Mouse (Mus musculus) A20 (cell line): ENCODE results near the gene Kif1b.

ENCODE experiments used
- DNase-seq: peaks from one replicate; pipeline ENCODE4 v3.0.0-alpha.2; 2011; ENCODE audit warnings: low read depth, low spot score

Gene Kif1b

GRCm38 (mm10) chr4:149307596-149308490 lies at the start of gene Kif1b:
Gene Kif1b (minus strand): TSS chr4:149307693.
- DNase-seq, result peak; percentile 98

GRCm38 (mm10) chr4:149354671-149355070 lies 47.2 kb upstream of the Kif1b start:
- DNase-seq, result no peak

- DNase-seq, result no peak
Observed at GRCm38 (mm10) chr4:149351596-149352150, 44.2 kb upstream of the Kif1b start.

- no peak for DNase-seq
Observed at GRCm38 (mm10) chr4:149348963-149349362, 41.5 kb upstream of the Kif1b start.

- DNase-seq, result no peak
Observed at GRCm38 (mm10) chr4:149345873-149346272, 38.4 kb upstream of the Kif1b start.

- DNase-seq, result no peak
Observed at GRCm38 (mm10) chr4:149344311-149344710, 36.8 kb upstream of the Kif1b start.

GRCm38 (mm10) chr4:149340680-149341079 lies 33.2 kb upstream of the Kif1b start:
- DNase-seq, result peak; percentile 68

- DNase-seq, result no peak
Observed at GRCm38 (mm10) chr4:149339426-149340214, 32.1 kb upstream of the Kif1b start.

GRCm38 (mm10) chr4:149338137-149338536 lies 30.6 kb upstream of the Kif1b start:
- DNase-seq, result no peak

GRCm38 (mm10) chr4:149337353-149337752 lies 29.9 kb upstream of the Kif1b start:
- DNase-seq, result no peak

- no peak for DNase-seq
Observed at GRCm38 (mm10) chr4:149336302-149336701, 28.8 kb upstream of the Kif1b start.

- DNase-seq, result no peak
Observed at GRCm38 (mm10) chr4:149334881-149335280, 27.4 kb upstream of the Kif1b start.

- no peak for DNase-seq
Observed at GRCm38 (mm10) chr4:149332726-149333125, 25.2 kb upstream of the Kif1b start.

GRCm38 (mm10) chr4:149330495-149330894 lies 23.0 kb upstream of the Kif1b start:
- DNase-seq, result no peak

GRCm38 (mm10) chr4:149328735-149329134 lies 21.2 kb upstream of the Kif1b start:
- DNase-seq, result no peak

- DNase-seq, result no peak
Observed at GRCm38 (mm10) chr4:149327281-149327680, 19.8 kb upstream of the Kif1b start.

- DNase-seq, result no peak
Observed at GRCm38 (mm10) chr4:149325411-149326162, 18.1 kb upstream of the Kif1b start.

- DNase-seq, result no peak
Observed at GRCm38 (mm10) chr4:149323730-149324129, 16.2 kb upstream of the Kif1b start.

GRCm38 (mm10) chr4:149322718-149323117 lies 15.2 kb upstream of the Kif1b start:
- no peak for DNase-seq

GRCm38 (mm10) chr4:149322286-149322685 lies 14.8 kb upstream of the Kif1b start:
- DNase-seq, result no peak

GRCm38 (mm10) chr4:149319088-149319487 lies 11.6 kb upstream of the Kif1b start:
- DNase-seq, result no peak

- DNase-seq, result no peak
Observed at GRCm38 (mm10) chr4:149317387-149317786, 9.9 kb upstream of the Kif1b start.
